Comparison of ENCODE assay signal across 8 mouse cellular contexts in genomic region chr4:140592217-140592759, GRCm38 (mm10).
DNase-seq lines count a peak whose midpoint lies in the region; ATAC-seq lines count a peak whose summit lies in the region.

No protein-coding gene starts in this region.

- ATAC-seq in kidney, embryonic 16.5 days (ENCODE audit: low FRiP score, low TSS enrichment) = peak; percentile 37; the same call in 1 of the 2 replicates
- no peak for ATAC-seq in liver, embryonic 13.5 days (ENCODE audit: low read depth)
- peak; percentile 14; the same call in 1 of the 2 replicates for ATAC-seq in neural tube, embryonic 15.5 days (ENCODE audit: low FRiP score)

- DNase-seq in 3T3-L1 (ENCODE audit: low read depth, low spot score) = peak; percentile 86
- DNase-seq in adrenal gland, postnatal 10 days = peak; percentile 93
- peak; percentile 88 for DNase-seq in embryo, embryonic 9.5 days (ENCODE audit: extremely low spot score)
- DNase-seq in heart, adult 9 months (ENCODE audit: low spot score in 2 of 2) = peak; percentile 66 to 82
- DNase-seq in liver, embryonic 13.5 days = peak; percentile 58
- DNase-seq in thymus, adult 18-20 months = peak; percentile 71 to 82

- no peaks in the 10 kb centered on the region for H3K27me3 ChIP-seq in kidney, embryonic 16.5 days (ENCODE audit: insufficient read depth, low read length)
- H3K27me3 ChIP-seq in liver, embryonic 13.5 days = peaks cover 5% of the 10 kb centered on the region; the same call in 1 of the 2 replicates
- H3K27me3 ChIP-seq in neural tube, embryonic 15.5 days (replicated peaks) = no peaks in the 10 kb centered on the region

- no peak overlapping the region for H3K4me3 ChIP-seq in kidney, embryonic 16.5 days (ENCODE audit: low read length)
- H3K4me3 ChIP-seq in liver, embryonic 13.5 days (replicated peaks) = no peak overlapping the region
- no peak overlapping the region for H3K4me3 ChIP-seq in neural tube, embryonic 15.5 days (replicated peaks)

- H3K9ac ChIP-seq in kidney, embryonic 16.5 days (replicated peaks; ENCODE audit: low read length) = no peak overlapping the region
- H3K9ac ChIP-seq in liver, embryonic 13.5 days = no peak overlapping the region
- no peak overlapping the region for H3K9ac ChIP-seq in neural tube, embryonic 15.5 days (replicated peaks)

- peaks cover 17% of the 10 kb centered on the region for H3K36me3 ChIP-seq in kidney, embryonic 16.5 days (ENCODE audit: insufficient read depth, low read length)
- H3K36me3 ChIP-seq in liver, embryonic 13.5 days = peaks cover 6% of the 10 kb centered on the region; the same call in 1 of the 2 replicates
- H3K36me3 ChIP-seq in neural tube, embryonic 15.5 days = peaks cover 28% of the 10 kb centered on the region

- H3K4me1 ChIP-seq in kidney, embryonic 16.5 days (ENCODE audit: insufficient read depth, low read length) = peaks cover 3% of the 10 kb centered on the region; the same call in 1 of the 2 replicates
- H3K4me1 ChIP-seq in liver, embryonic 13.5 days (replicated peaks) = no peaks in the 10 kb centered on the region
- H3K4me1 ChIP-seq in neural tube, embryonic 15.5 days = peaks cover 18% of the 10 kb centered on the region

- H3K4me2 ChIP-seq in kidney, embryonic 16.5 days (replicated peaks; ENCODE audit: low read depth, low read length) = no peak overlapping the region
- no peak overlapping the region for H3K4me2 ChIP-seq in liver, embryonic 13.5 days
- no peak overlapping the region for H3K4me2 ChIP-seq in neural tube, embryonic 15.5 days

- H3K27ac ChIP-seq in kidney, embryonic 16.5 days (ENCODE audit: low read length) = no peak overlapping the region; the same call in 1 of the 2 replicates
- no peak overlapping the region for H3K27ac ChIP-seq in liver, embryonic 13.5 days
- no peak overlapping the region for H3K27ac ChIP-seq in neural tube, embryonic 15.5 days (replicated peaks)

- H3K9me3 ChIP-seq in kidney, embryonic 16.5 days (ENCODE audit: low read length) = peaks cover 13% of the 10 kb centered on the region
- no peaks in the 10 kb centered on the region for H3K9me3 ChIP-seq in liver, embryonic 13.5 days (replicated peaks)
- 0 out of 2 replicates have a peak, but pooled peaks cover 3% of the 10 kb centered on the region for H3K9me3 ChIP-seq in neural tube, embryonic 15.5 days (replicated peaks)

- WGBS in kidney, embryonic 16.5 days = 28% methylated on average over 11 of the region's 11 CpGs
- WGBS in liver, embryonic 13.5 days (ENCODE audit: insufficient replicate concordance) = 21% methylated on average over 11 of the region's 11 CpGs
- WGBS in neural tube, embryonic 15.5 days = 26% methylated on average over 11 of the region's 11 CpGs
